Comparison of ENCODE assay signal across 20 mouse cellular contexts in genomic region chr7:122954451-122955225, GRCm38 (mm10). TPM values are rescaled to one million over a fixed set of nuclear protein-coding genes. Genes with fewer than 3 reads are reported as not detected.
A peak's percentile ranks its signal among the peaks of the same experiment; 100 is the strongest.
DNase-seq lines count a peak whose midpoint lies in the region; ATAC-seq and TF ChIP-seq lines count a peak whose summit lies in the region.
"Had no signal": no experiment of that assay in that cellular context is flagged by ENCODE, and none has a peak within 500 bp of the region (broad histone marks: within the 10 kb centered on the region; RNA-seq: fewer than 3 reads in every experiment).

No protein-coding gene starts in this region.

- WGBS in hindbrain, postnatal 0 days: 87% methylated on average over 11 of the region's 11 CpGs
- 87% methylated on average over 11 of the region's 11 CpGs for WGBS in hindbrain, embryonic 13.5 days
- 81% methylated on average over 11 of the region's 11 CpGs for WGBS in lung, embryonic 14.5 days
- 71% methylated on average over 11 of the region's 11 CpGs for WGBS in lung, adult 2 months
- 81% methylated on average over 11 of the region's 11 CpGs for WGBS in stomach, embryonic 16.5 days

- no peak for ATAC-seq in hindbrain, postnatal 0 days
- no peak for ATAC-seq in hindbrain, embryonic 13.5 days (ENCODE audit: low FRiP score)
- ATAC-seq in lung, embryonic 14.5 days (ENCODE audit: insufficient read depth): peak; percentile 5; the same call in 1 of the 2 replicates
- no peak for ATAC-seq in stomach, embryonic 16.5 days (ENCODE audit: insufficient read depth, low FRiP score)
- ATAC-seq: forebrain, embryonic 15.5 days; midbrain, embryonic 13.5 days had no signal

- no peaks in the 10 kb centered on the region for H3K27me3 ChIP-seq in hindbrain, postnatal 0 days (ENCODE audit: insufficient read depth, low read length)
- no peaks in the 10 kb centered on the region for H3K27me3 ChIP-seq in hindbrain, embryonic 13.5 days
- no peaks in the 10 kb centered on the region for H3K27me3 ChIP-seq in lung, embryonic 14.5 days (ENCODE audit: insufficient read depth, low read length)
- no peaks in the 10 kb centered on the region for H3K27me3 ChIP-seq in MEL (ENCODE audit: control insufficient read depth in 1 of 2, insufficient read depth in 2 of 2, low read length in 2 of 2)
- no peaks in the 10 kb centered on the region for H3K27me3 ChIP-seq in stomach, embryonic 16.5 days (ENCODE audit: control insufficient read depth, insufficient read depth, low read length)
- H3K27me3 ChIP-seq: embryonic facial prominence, embryonic 12.5 days; forebrain, embryonic 15.5 days; heart, embryonic 13.5 days; kidney, embryonic 15.5 days; limb, embryonic 12.5 days; midbrain, embryonic 13.5 days had no signal

- H3K4me1 ChIP-seq in hindbrain, postnatal 0 days (ENCODE audit: insufficient read depth, low read length): no peaks in the 10 kb centered on the region
- no peaks in the 10 kb centered on the region; the same call in 1 of the 2 replicates for H3K4me1 ChIP-seq in hindbrain, embryonic 13.5 days (replicated peaks)
- no peaks in the 10 kb centered on the region for H3K4me1 ChIP-seq in lung, embryonic 14.5 days (ENCODE audit: insufficient read depth)
- no peaks in the 10 kb centered on the region for H3K4me1 ChIP-seq in lung, adult 2 months (ENCODE audit: control insufficient read depth, insufficient read depth, low read length)
- H3K4me1 ChIP-seq in MEL (ENCODE audit: control insufficient read depth in 1 of 2, insufficient read depth in 2 of 2, low read length in 2 of 2): peaks cover 6 to 16% of the 10 kb centered on the region in 2 experiments; a peak in 3 of 4 replicates
- peaks cover 6% of the 10 kb centered on the region; the same call in 1 of the 2 replicates for H3K4me1 ChIP-seq in stomach, embryonic 16.5 days (ENCODE audit: control insufficient read depth, insufficient read depth, low read length)
- H3K4me1 ChIP-seq: forebrain, embryonic 15.5 days; heart, embryonic 13.5 days; kidney, embryonic 15.5 days; limb, embryonic 12.5 days; midbrain, embryonic 13.5 days had no signal

- no peaks in the 10 kb centered on the region for H3K79me2 ChIP-seq in MEL (ENCODE audit: control insufficient read depth, insufficient read depth, low read length, poor library complexity)

- peak in 1 of 2 experiments; percentile 46; a peak in 1 of 4 replicates for TF ChIP-seq EP300 in MEL (IDR thresholded peaks at IDR 0.05; ENCODE audit: low read depth in 1 of 2, low read length in 2 of 2)

- no peaks in the 10 kb centered on the region for H3K9me3 ChIP-seq in hindbrain, postnatal 0 days (ENCODE audit: low read length)
- no peaks in the 10 kb centered on the region for H3K9me3 ChIP-seq in hindbrain, embryonic 13.5 days
- H3K9me3 ChIP-seq in lung, embryonic 14.5 days (ENCODE audit: low read depth, low read length): no peaks in the 10 kb centered on the region
- H3K9me3 ChIP-seq in MEL (replicated peaks; ENCODE audit: insufficient read depth, low read length): no peaks in the 10 kb centered on the region
- no peaks in the 10 kb centered on the region for H3K9me3 ChIP-seq in stomach, embryonic 16.5 days (replicated peaks; ENCODE audit: control insufficient read depth, low read length)
- H3K9me3 ChIP-seq: embryonic facial prominence, embryonic 12.5 days; forebrain, embryonic 15.5 days; heart, embryonic 13.5 days; kidney, embryonic 15.5 days; limb, embryonic 12.5 days; midbrain, embryonic 13.5 days had no signal

- no peak overlapping the region for H3K9ac ChIP-seq in hindbrain, postnatal 0 days (replicated peaks; ENCODE audit: low read length)
- no peak overlapping the region for H3K9ac ChIP-seq in hindbrain, embryonic 13.5 days
- no peak overlapping the region for H3K9ac ChIP-seq in lung, embryonic 14.5 days
- peak overlapping the region; percentile 63 for H3K9ac ChIP-seq in MEL (ENCODE audit: control insufficient read depth, low read depth, low read length, poor library complexity, severe bottlenecking)
- H3K9ac ChIP-seq in stomach, embryonic 16.5 days (ENCODE audit: low read length): no peak overlapping the region
- H3K9ac ChIP-seq: embryonic facial prominence, embryonic 12.5 days; forebrain, embryonic 15.5 days; heart, embryonic 13.5 days; kidney, embryonic 15.5 days; limb, embryonic 12.5 days; liver, embryonic 14.5 days; midbrain, embryonic 13.5 days had no signal

- no peak overlapping the region for H3K4me3 ChIP-seq in hindbrain, postnatal 0 days (ENCODE audit: low read length)
- no peak overlapping the region for H3K4me3 ChIP-seq in hindbrain, embryonic 13.5 days
- H3K4me3 ChIP-seq in lung, embryonic 14.5 days (ENCODE audit: low read depth, low read length): no peak overlapping the region
- H3K4me3 ChIP-seq in lung, adult 2 months (replicated peaks; ENCODE audit: extremely low read depth, low read depth, low read length): no peak overlapping the region
- peak overlapping the region; percentile 45 to 71 for H3K4me3 ChIP-seq in MEL (ENCODE audit: control insufficient read depth in 1 of 2, insufficient read depth in 1 of 2, low read depth in 2 of 2, low read length in 2 of 2)
- no peak overlapping the region for H3K4me3 ChIP-seq in stomach, embryonic 16.5 days (replicated peaks; ENCODE audit: low read length)
- H3K4me3 ChIP-seq: embryonic facial prominence, embryonic 12.5 days; forebrain, embryonic 15.5 days; gastrocnemius, adult 2 months; heart, adult 2 months; heart, embryonic 13.5 days; kidney, embryonic 15.5 days; left cerebral cortex, adult 2 months; limb, embryonic 12.5 days; midbrain, embryonic 13.5 days had no signal

- no peak for TF ChIP-seq POLR2A in lung, adult 2 months (IDR thresholded peaks at IDR 0.05; ENCODE audit: borderline replicate concordance, extremely low read depth, low read depth, low read length)
- TF ChIP-seq POLR2A in MEL (IDR thresholded peaks at IDR 0.05; ENCODE audit: control insufficient read depth in 1 of 2, insufficient read depth in 1 of 2, low read depth in 1 of 2, low read length in 2 of 2, poor library complexity in 1 of 2): no peak

- no peak for TF ChIP-seq RAD21 in MEL (IDR thresholded peaks at IDR 0.05; ENCODE audit: low read depth, low read length)

- 0 out of 2 replicates have a peak overlapping the region, but pooled peaks have one; percentile 20 for H3K27ac ChIP-seq in hindbrain, postnatal 0 days
- H3K27ac ChIP-seq in hindbrain, embryonic 13.5 days: no peak overlapping the region
- no peak overlapping the region for H3K27ac ChIP-seq in lung, embryonic 14.5 days (ENCODE audit: low read depth)
- H3K27ac ChIP-seq in MEL (ENCODE audit: control insufficient read depth, low read depth, low read length): peak overlapping the region; percentile 94
- H3K27ac ChIP-seq in stomach, embryonic 16.5 days (ENCODE audit: low read length): peak overlapping the region; percentile 57
- H3K27ac ChIP-seq: embryonic facial prominence, embryonic 12.5 days; forebrain, embryonic 15.5 days; heart, adult 2 months; kidney, embryonic 15.5 days; left cerebral cortex, adult 2 months; limb, embryonic 12.5 days; liver, embryonic 14.5 days; midbrain, embryonic 13.5 days had no signal

- no peak overlapping the region for H3K4me2 ChIP-seq in hindbrain, postnatal 0 days (ENCODE audit: low read depth, low read length)
- no peak overlapping the region for H3K4me2 ChIP-seq in hindbrain, embryonic 13.5 days
- H3K4me2 ChIP-seq in lung, embryonic 14.5 days: no peak overlapping the region
- H3K4me2 ChIP-seq in stomach, embryonic 16.5 days (ENCODE audit: low read depth, low read length): no peak overlapping the region
- H3K4me2 ChIP-seq: embryonic facial prominence, embryonic 12.5 days; forebrain, embryonic 15.5 days; heart, embryonic 13.5 days; kidney, embryonic 15.5 days; limb, embryonic 12.5 days; midbrain, embryonic 13.5 days had no signal

- H3K36me3 ChIP-seq in hindbrain, postnatal 0 days (ENCODE audit: insufficient read depth, low read length): no peaks in the 10 kb centered on the region
- H3K36me3 ChIP-seq in hindbrain, embryonic 13.5 days: no peaks in the 10 kb centered on the region
- H3K36me3 ChIP-seq in lung, embryonic 14.5 days (ENCODE audit: insufficient read depth): no peaks in the 10 kb centered on the region
- peaks cover 0 to 10% of the 10 kb centered on the region in 2 experiments; a peak in 2 of 4 replicates for H3K36me3 ChIP-seq in MEL (ENCODE audit: control insufficient read depth in 1 of 2, insufficient read depth in 2 of 2, low read length in 2 of 2)
- no peaks in the 10 kb centered on the region for H3K36me3 ChIP-seq in stomach, embryonic 16.5 days (ENCODE audit: control insufficient read depth, insufficient read depth, low read length)
- H3K36me3 ChIP-seq: embryonic facial prominence, embryonic 12.5 days; forebrain, embryonic 15.5 days; heart, embryonic 13.5 days; kidney, embryonic 15.5 days; limb, embryonic 12.5 days; midbrain, embryonic 13.5 days had no signal

- no peak for DNase-seq in hindbrain, postnatal 0 days (ENCODE audit: low spot score)
- DNase-seq in lung, embryonic 14.5 days: no peak
- no peak for DNase-seq in lung, adult 2 months
- DNase-seq in MEL (ENCODE audit: low read depth, low spot score): peak; percentile 63
- no peak for DNase-seq in thymus, postnatal 36 days
- DNase-seq: cerebellum, adult 11-12 months; cerebellum, adult 9-11 months; thymus, adult 18-20 months had no signal

- no peak for TF ChIP-seq CTCF in hindbrain, postnatal 0 days (IDR thresholded peaks at IDR 0.05; ENCODE audit: low read depth)
- no peak for TF ChIP-seq CTCF in lung, embryonic 14.5 days (IDR thresholded peaks at IDR 0.05; ENCODE audit: low read depth)
- TF ChIP-seq CTCF in lung, adult 2 months (IDR thresholded peaks at IDR 0.05; ENCODE audit: insufficient read depth, low read length): no peak
- no peak for TF ChIP-seq CTCF in MEL (IDR thresholded peaks at IDR 0.05 in 2 of 3, conservative IDR thresholded peaks at IDR 0.05 in 1 of 3; ENCODE audit: control insufficient read depth in 1 of 3, insufficient read depth in 1 of 3, low read depth in 2 of 3, low read length in 3 of 3, poor library complexity in 1 of 3, severe bottlenecking in 1 of 3)

TF ChIP-seq in MEL, 35 proteins besides CTCF, POLR2A, EP300 and RAD21 (continues in another document):
- TF ChIP-seq ZMIZ1 (IDR thresholded peaks at IDR 0.05; ENCODE audit: low read depth, low read length): no peak
- TF ChIP-seq SMC3 (IDR thresholded peaks at IDR 0.05; ENCODE audit: low read depth, low read length): no peak
- no peak for TF ChIP-seq MAFK (IDR thresholded peaks at IDR 0.05; ENCODE audit: borderline replicate concordance, low read depth, low read length)
- no peak for TF ChIP-seq ZC3H11A (IDR thresholded peaks at IDR 0.05; ENCODE audit: low read depth, low read length)

RNA-seq across cellular contexts. Expression of gene Rbbp6, which starts 10.8 kb away (rescaled TPM):
- total RNA-seq in hindbrain, postnatal 0 days (2014; rRNA removed): 27.0 and 39.4 TPM in 2 replicates
- 18.3 and 20.0 TPM in 2 replicates for polyA plus RNA-seq in hindbrain, postnatal 0 days (2015; fragmentation: Nextera tagmentation; extraction: Ambion mirVana)
- polyA plus RNA-seq in hindbrain, embryonic 13.5 days (2015; fragmentation: Nextera tagmentation; extraction: Ambion mirVana): 27.4 and 27.7 TPM in 2 replicates
- polyA plus RNA-seq in lung, embryonic 14.5 days (2014; fragmentation: Nextera tagmentation; extraction: Ambion mirVana): 33.2 and 34.0 TPM in 2 replicates
- 6.8 and 12.0 TPM in 2 replicates for polyA plus RNA-seq in lung, adult 2 months (2012; rRNA removed)
- 22.7 and 25.6 TPM in 2 replicates for total RNA-seq in MEL (2012; rRNA removed)
- polyA plus RNA-seq in MEL (2012; ENCODE audit: insufficient read depth in 1 of 2, insufficient read length in 2 of 2, low read depth in 1 of 2, low replicate concordance in 2 of 2, missing spikeins in 1 of 2): 10 to 100 TPM in 1 of 2 experiments, not detected in 1; 70.6 TPM
- polyA plus RNA-seq in stomach, embryonic 16.5 days (2015; fragmentation: Nextera tagmentation; extraction: Ambion mirVana): 21.9 and 23.7 TPM in 2 replicates

Comparison
In these comparisons a context has a peak if more than half of its experiments do, and no peak if none do; other contexts are left out.
1. H3K27ac ChIP-seq: peak in hindbrain, postnatal 0 days (single experiment), MEL (single experiment) and stomach, embryonic 16.5 days (single experiment); none in hindbrain, embryonic 13.5 days (single experiment) and lung, embryonic 14.5 days (single experiment).
2. H3K4me3 ChIP-seq: peak in MEL (2 of 2); none in hindbrain, postnatal 0 days (single experiment), hindbrain, embryonic 13.5 days (single experiment), lung, embryonic 14.5 days (single experiment), lung, adult 2 months (single experiment) and stomach, embryonic 16.5 days (single experiment).